Mouse (Mus musculus): ENCODE data around the gene Osbpl6. TPM values are rescaled to one million over a fixed set of nuclear protein-coding genes. Genes with fewer than 3 reads are reported as not detected.

Osbpl6 gene
- polyA plus RNA-seq, 1 experiment, result 1.8 TPM

DNA sequence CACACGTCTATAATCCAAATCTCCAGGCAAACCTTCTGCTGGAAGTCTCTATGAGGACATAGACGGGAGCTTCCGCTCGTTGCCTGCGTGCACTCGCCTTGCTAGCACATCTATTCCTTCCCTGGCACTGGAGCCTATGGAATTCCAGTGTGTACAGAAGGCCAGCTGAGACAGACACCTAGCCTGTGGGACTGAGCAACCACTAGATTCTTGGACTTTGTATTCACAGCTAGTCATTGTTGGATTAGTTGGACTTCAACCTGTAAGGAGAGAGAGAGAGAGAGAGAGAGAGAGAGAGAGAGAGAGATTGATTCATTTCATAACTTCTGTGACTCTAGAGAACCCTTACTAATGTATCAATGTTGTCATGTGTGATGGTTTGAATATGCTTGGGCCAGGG, 105.8 kb downstream of the Osbpl6 start:
- 89% methylated on average over 6 of the region's 6 CpGs for WGBS
- TF ChIP-seq CTCF (IDR thresholded peaks at IDR 0.05; ENCODE audit: extremely low read depth, insufficient read depth, insufficient read length, insufficient replicate concordance), result no peak
- no peak for TF ChIP-seq POLR2A (IDR thresholded peaks at IDR 0.05; ENCODE audit: low read depth, low read length)

DNA sequence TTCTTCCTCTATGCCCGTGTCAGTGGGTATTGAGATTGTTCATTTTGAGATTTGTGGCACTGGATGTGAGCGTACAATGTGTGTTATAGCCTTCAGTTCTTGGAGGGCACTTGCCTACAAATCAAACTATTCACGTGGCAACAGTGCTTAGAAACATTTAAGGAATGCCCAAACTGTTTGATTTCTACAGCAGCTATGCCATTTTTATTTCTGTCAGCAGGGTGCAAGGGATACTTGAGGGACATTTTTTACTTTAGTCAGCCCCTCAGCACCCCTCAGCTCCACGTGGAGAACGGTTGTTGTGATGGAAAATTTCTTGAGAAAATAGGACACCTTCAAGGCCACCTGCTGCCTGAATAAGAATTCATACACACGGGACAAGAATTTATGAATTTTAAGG, 106.6 kb downstream of the Osbpl6 start:
- no peak overlapping the region for H3K4me3 ChIP-seq (ENCODE audit: extremely low read depth, insufficient read depth, insufficient read length)
- TF ChIP-seq POLR2A (IDR thresholded peaks at IDR 0.05; ENCODE audit: low read depth, low read length), result no peak
- no peak for TF ChIP-seq CTCF (IDR thresholded peaks at IDR 0.05; ENCODE audit: extremely low read depth, insufficient read depth, insufficient read length, insufficient replicate concordance)
- no peak overlapping the region for H3K27ac ChIP-seq (ENCODE audit: insufficient read depth, low read length)
- H3K4me1 ChIP-seq (ENCODE audit: control insufficient read depth, insufficient read depth, insufficient read length), result no peaks in the 10 kb centered on the region
- no peaks in the 10 kb centered on the region for H3K36me3 ChIP-seq (ENCODE audit: control insufficient read depth, insufficient read depth, low read length)
- no peaks in the 10 kb centered on the region for H3K27me3 ChIP-seq (ENCODE audit: control insufficient read depth, insufficient read depth, low read length)
- 74% methylated on average over 6 of the region's 6 CpGs for WGBS
- DNase-seq (ENCODE audit: low read depth in 1 of 2, low spot score in 2 of 2), result no peak

More for the DNA sequence above, 105.8 kb downstream of the Osbpl6 start:
- Histone ChIP-seq H3K36me3 (ENCODE audit: control insufficient read depth, insufficient read depth, low read length) (no peaks in the 10 kb centered on the region), H3K27me3 (ENCODE audit: control insufficient read depth, insufficient read depth, low read length) (no peaks in the 10 kb centered on the region), H3K4me1 (ENCODE audit: control insufficient read depth, insufficient read depth, insufficient read length) (no peaks in the 10 kb centered on the region), H3K4me3 (ENCODE audit: extremely low read depth, insufficient read depth, insufficient read length) (no peak overlapping the region), H3K27ac (ENCODE audit: insufficient read depth, low read length) (no peak overlapping the region)
- no peak for DNase-seq (ENCODE audit: low read depth in 1 of 2, low spot score in 2 of 2)

DNA sequence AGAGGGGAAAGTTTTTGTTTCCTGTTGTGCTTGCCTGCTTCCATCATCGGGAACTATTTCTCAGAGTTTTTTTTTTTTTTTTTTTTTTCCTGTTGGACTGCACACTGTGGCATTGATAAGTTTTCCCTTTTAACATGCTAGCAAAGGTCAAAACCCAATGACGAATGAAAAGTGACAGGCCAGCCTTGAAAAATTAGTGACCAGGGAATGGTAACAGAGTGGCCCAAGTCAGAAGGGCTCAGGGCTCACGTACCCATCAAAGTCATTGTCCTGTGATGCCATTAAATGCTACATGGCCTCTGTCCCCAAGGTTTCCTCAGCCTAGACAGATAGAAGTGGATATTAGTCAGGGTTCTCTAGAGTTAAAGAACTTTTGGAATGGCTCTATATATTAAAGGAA, 107.0 kb downstream of the Osbpl6 start:
- no peak for DNase-seq (ENCODE audit: low read depth in 1 of 2, low spot score in 2 of 2)
- Histone ChIP-seq H3K36me3 (ENCODE audit: control insufficient read depth, insufficient read depth, low read length) (no peaks in the 10 kb centered on the region), H3K4me3 (ENCODE audit: extremely low read depth, insufficient read depth, insufficient read length) (no peak overlapping the region), H3K4me1 (ENCODE audit: control insufficient read depth, insufficient read depth, insufficient read length) (no peaks in the 10 kb centered on the region), H3K27me3 (ENCODE audit: control insufficient read depth, insufficient read depth, low read length) (no peaks in the 10 kb centered on the region), H3K27ac (ENCODE audit: insufficient read depth, low read length) (no peak overlapping the region)
- TF ChIP-seq CTCF (IDR thresholded peaks at IDR 0.05; ENCODE audit: extremely low read depth, insufficient read depth, insufficient read length, insufficient replicate concordance) (no peak), POLR2A (IDR thresholded peaks at IDR 0.05; ENCODE audit: low read depth, low read length) (no peak)
- WGBS, result 68% methylated on average over 3 of the region's 3 CpGs

DNA sequence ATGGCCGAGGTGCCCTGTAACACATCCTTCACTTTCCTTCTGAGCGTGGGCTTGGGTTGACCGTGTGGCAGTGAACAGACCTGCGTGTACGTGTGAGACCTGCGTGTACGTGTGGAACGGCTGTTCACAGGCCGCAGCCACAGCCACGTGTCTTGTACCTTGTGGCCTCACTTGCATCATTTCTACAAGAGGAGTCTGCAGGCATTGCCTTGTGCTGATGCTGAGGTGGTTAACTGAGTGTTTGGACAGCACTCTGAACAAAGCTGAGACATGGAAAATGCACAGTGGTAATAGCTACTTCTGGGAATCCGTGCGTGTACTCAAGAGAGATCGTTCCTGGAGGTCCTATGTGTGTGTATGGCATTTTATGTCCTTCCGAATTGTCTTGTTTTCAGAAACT, 111.2 kb downstream of the Osbpl6 start:
- Histone ChIP-seq H3K4me3 (ENCODE audit: extremely low read depth, insufficient read depth, insufficient read length) (no peak overlapping the region), H3K27ac (ENCODE audit: insufficient read depth, low read length) (no peak overlapping the region), H3K4me1 (ENCODE audit: control insufficient read depth, insufficient read depth, insufficient read length) (no peaks in the 10 kb centered on the region), H3K27me3 (ENCODE audit: control insufficient read depth, insufficient read depth, low read length) (no peaks in the 10 kb centered on the region), H3K36me3 (ENCODE audit: control insufficient read depth, insufficient read depth, low read length) (no peaks in the 10 kb centered on the region)
- TF ChIP-seq CTCF (IDR thresholded peaks at IDR 0.05; ENCODE audit: extremely low read depth, insufficient read depth, insufficient read length, insufficient replicate concordance), result no peak
- TF ChIP-seq POLR2A (IDR thresholded peaks at IDR 0.05; ENCODE audit: low read depth, low read length), result no peak
- DNase-seq (ENCODE audit: low read depth in 1 of 2, low spot score in 2 of 2), result no peak
- WGBS, result 91% methylated on average over 14 of the region's 14 CpGs

DNA sequence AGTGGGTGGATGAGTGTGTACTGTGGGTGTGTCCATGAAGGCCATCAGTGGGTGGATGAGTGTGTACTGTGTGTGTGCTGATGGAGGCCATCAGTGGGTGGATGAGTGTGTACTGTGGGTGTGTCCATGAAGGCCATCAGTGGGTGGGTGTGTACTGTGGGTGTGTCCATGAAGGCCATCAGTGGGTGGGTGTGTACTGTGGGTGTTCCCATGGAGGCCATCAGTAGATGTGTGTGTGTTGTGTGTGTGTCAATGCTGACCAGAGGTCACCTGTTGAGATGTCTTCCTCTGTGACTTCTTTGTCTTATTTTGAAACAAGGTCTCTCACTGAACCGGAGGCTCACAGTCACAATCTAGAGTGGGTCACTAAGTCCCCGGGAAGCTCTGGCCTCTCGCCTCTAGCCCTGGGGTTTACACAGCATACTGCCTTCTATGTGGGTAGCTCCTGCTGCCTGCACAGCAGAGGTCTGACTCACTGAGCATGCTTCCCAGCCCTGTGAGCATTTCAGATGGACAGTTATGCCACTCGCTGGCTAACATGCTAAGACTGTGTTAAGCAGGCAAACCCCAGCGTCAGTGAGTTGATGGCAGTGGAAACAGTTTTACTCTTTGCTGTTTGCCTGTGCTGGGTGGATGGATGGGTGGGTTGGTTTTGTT, 112.2 kb downstream of the Osbpl6 start:
- Histone ChIP-seq H3K27ac (ENCODE audit: insufficient read depth, low read length) (no peak overlapping the region), H3K4me3 (ENCODE audit: extremely low read depth, insufficient read depth, insufficient read length) (no peak overlapping the region), H3K4me1 (ENCODE audit: control insufficient read depth, insufficient read depth, insufficient read length) (no peaks in the 10 kb centered on the region), H3K27me3 (ENCODE audit: control insufficient read depth, insufficient read depth, low read length) (no peaks in the 10 kb centered on the region), H3K36me3 (ENCODE audit: control insufficient read depth, insufficient read depth, low read length) (no peaks in the 10 kb centered on the region)
- no peak for TF ChIP-seq POLR2A (IDR thresholded peaks at IDR 0.05; ENCODE audit: low read depth, low read length)
- WGBS, result 90% methylated on average over 5 of the region's 5 CpGs
- no peak for DNase-seq (ENCODE audit: low read depth in 1 of 2, low spot score in 2 of 2)

DNA sequence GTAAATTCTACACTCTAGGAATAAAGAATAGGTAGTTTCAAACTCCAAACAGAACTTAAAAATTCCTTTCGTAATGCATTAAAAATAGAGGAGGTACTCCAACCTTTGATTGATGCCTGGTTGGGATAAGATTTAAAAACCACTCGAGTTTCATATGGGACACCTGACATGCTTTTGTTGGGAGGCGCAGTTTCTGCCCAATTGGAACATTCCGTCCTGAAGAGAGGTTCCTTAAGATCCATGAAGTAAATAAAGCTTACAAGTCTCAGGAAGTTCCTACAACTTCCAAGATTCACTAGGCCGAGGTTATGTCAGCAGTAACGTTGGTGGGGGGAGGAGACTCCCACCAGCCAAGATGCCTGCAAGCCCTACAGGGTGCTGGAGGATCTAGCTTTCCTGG, 115.3 kb downstream of the Osbpl6 start:
- no peaks in the 10 kb centered on the region for H3K36me3 ChIP-seq (ENCODE audit: control insufficient read depth, insufficient read depth, low read length)
- 83% methylated on average over 6 of the region's 6 CpGs for WGBS
- no peaks in the 10 kb centered on the region for H3K27me3 ChIP-seq (ENCODE audit: control insufficient read depth, insufficient read depth, low read length)
- TF ChIP-seq POLR2A (IDR thresholded peaks at IDR 0.05; ENCODE audit: low read depth, low read length), result no peak
- TF ChIP-seq CTCF (IDR thresholded peaks at IDR 0.05; ENCODE audit: extremely low read depth, insufficient read depth, insufficient read length, insufficient replicate concordance), result no peak
- no peak overlapping the region for H3K27ac ChIP-seq (ENCODE audit: insufficient read depth, low read length)
- H3K4me3 ChIP-seq (ENCODE audit: extremely low read depth, insufficient read depth, insufficient read length), result no peak overlapping the region
- DNase-seq (ENCODE audit: low read depth in 1 of 2, low spot score in 2 of 2), result no peak
- H3K4me1 ChIP-seq (ENCODE audit: control insufficient read depth, insufficient read depth, insufficient read length), result no peaks in the 10 kb centered on the region

DNA sequence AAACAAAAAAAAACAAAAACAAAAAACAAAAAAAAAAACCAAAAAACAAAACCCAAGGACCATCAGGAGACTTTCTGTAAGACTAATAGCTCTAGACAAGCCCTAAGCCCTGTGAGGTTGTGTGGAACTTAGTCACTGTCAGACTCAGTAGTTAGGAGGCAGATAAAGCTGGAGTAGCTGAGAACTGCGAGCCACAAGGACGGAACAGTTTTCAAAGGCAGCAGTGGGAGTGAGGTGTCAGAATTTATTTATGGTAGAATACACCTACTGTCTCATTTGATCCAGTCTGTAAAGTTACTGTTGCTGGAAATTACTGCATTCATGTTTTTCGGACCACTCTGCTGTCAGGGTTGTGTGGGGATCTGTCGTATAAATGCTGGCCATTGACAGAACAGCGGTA, 118.1 kb downstream of the Osbpl6 start:
- Histone ChIP-seq H3K27me3 (ENCODE audit: control insufficient read depth, insufficient read depth, low read length) (no peaks in the 10 kb centered on the region), H3K4me3 (ENCODE audit: extremely low read depth, insufficient read depth, insufficient read length) (no peak overlapping the region), H3K27ac (ENCODE audit: insufficient read depth, low read length) (no peak overlapping the region), H3K36me3 (ENCODE audit: control insufficient read depth, insufficient read depth, low read length) (no peaks in the 10 kb centered on the region), H3K4me1 (ENCODE audit: control insufficient read depth, insufficient read depth, insufficient read length) (no peaks in the 10 kb centered on the region)
- DNase-seq (ENCODE audit: low read depth in 1 of 2, low spot score in 2 of 2), result no peak
- WGBS, result 90% methylated on average over 5 of the region's 5 CpGs
- TF ChIP-seq CTCF (IDR thresholded peaks at IDR 0.05; ENCODE audit: extremely low read depth, insufficient read depth, insufficient read length, insufficient replicate concordance), result no peak
- TF ChIP-seq POLR2A (IDR thresholded peaks at IDR 0.05; ENCODE audit: low read depth, low read length), result no peak

Data from spleen, adult 2 months (tissue).